Mouse (Mus musculus) neural tube, embryonic 14.5 days (tissue): ENCODE results near the gene Mtfr1l. TPM values are rescaled to one million over a fixed set of nuclear protein-coding genes. Genes with fewer than 3 reads are reported as not detected.

ENCODE experiments used
- ATAC-seq: fragments of 200-750 bp; cut with Nextera tagmentation; 2 replicates; pipeline ENCODE4 v1.8.0; 2017; ENCODE audit warnings: low read depth, mild to moderate bottlenecking, moderate TSS enrichment, moderate library complexity
- H3K27ac ChIP-seq: fragments of 300-500 bp; sonication (generic); 2 replicates; pipeline ENCODE4 v1.5.1; 2014; ENCODE audit warnings: low read depth, mild to moderate bottlenecking, control low read depth, low read length, moderate library complexity, mixed read lengths
- H3K27me3 ChIP-seq: fragments of 300-500 bp; sonication (generic); 2 replicates; pipeline ENCODE4 v1.6.1; 2014; ENCODE audit warnings: low read length; ENCODE audit not compliant: control insufficient read depth, insufficient read depth
- H3K36me3 ChIP-seq: fragments of 300-500 bp; sonication (generic); 2 replicates; pipeline ENCODE4 v1.6.1; 2014; ENCODE audit warnings: low read length, mixed read lengths; ENCODE audit not compliant: control insufficient read depth, insufficient read depth
- H3K4me1 ChIP-seq: fragments of 300-500 bp; sonication (generic); 2 replicates; pipeline ENCODE4 v1.6.1; 2014; ENCODE audit warnings: low read length; ENCODE audit not compliant: control insufficient read depth, insufficient read depth
- H3K4me2 ChIP-seq: fragments of 300-500 bp; sonication (generic); 2 replicates; pipeline ENCODE4 v1.6.1; 2014; ENCODE audit warnings: mild to moderate bottlenecking, low read depth, low read length, control low read depth
- H3K4me3 ChIP-seq: fragments of 300-500 bp; sonication (generic); 2 replicates; pipeline ENCODE4 v1.5.1; 2014; ENCODE audit warnings: low read depth, low read length, control low read depth, mixed read lengths
- H3K9ac ChIP-seq: fragments of 300-500 bp; sonication (generic); replicated peaks from 2 replicates; pipeline ENCODE4 v1.6.1; 2014; ENCODE audit warnings: low read depth, mild to moderate bottlenecking, control low read depth, low read length, mixed read lengths
- H3K9me3 ChIP-seq: fragments of 300-500 bp; sonication (generic); 2 replicates; pipeline ENCODE4 v1.6.1; 2016; ENCODE audit warnings: low read length; ENCODE audit not compliant: control insufficient read depth
- WGBS: fragments of 180-500 bp; shearing (Covaris S2); extraction: QIAGEN DNeasy Blood & Tissue Kit; methylation state at CpG from one replicate; pipeline ENCODE4 v1.1.7; 2014; 5-methylcytosine and 5-hydroxymethylcytosine counted together
- microRNA-seq: library from miRNA; unstranded; fragments of <30 nt; microRNA quantifications from one replicate; pipeline ENCODE4, GENCODE M21; 2016
- polyA plus RNA-seq: library from polyadenylated mRNA; unstranded; fragments of >200 nt; fragmentation: Nextera tagmentation; extraction: Ambion mirVana; gene quantifications from 2 replicates; pipeline ENCODE4 v1.2.1, GENCODE M21; 2014

Gene Mtfr1l
- polyA plus RNA-seq, 1 experiment from 2014 or later: 199 TPM

DNA sequence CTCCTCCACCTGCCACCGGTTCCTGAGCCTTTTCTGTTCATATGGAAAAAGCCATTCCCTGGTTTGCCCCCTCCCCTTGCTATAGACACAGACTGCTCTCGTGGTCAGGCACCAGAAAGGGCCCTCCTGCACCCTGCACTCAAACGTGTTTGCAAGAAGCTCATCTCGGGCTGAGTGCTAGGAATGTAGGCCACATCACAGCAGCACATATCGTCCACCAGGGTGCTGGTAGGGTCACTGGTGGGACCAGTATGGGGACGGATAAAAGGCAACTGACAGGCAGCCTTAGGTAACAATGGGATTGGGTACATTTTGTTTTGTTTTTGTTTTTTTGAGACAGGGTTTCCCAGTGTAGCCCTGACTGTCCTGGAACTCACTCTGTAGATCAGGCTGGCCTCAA is 53.9 kb downstream of the Mtfr1l start:
- Histone ChIP-seq H3K4me2 (no peak overlapping the region), H3K27me3 (no peaks in the 10 kb centered on the region), H3K9me3 (no peaks in the 10 kb centered on the region), H3K4me3 (no peak overlapping the region), H3K9ac (no peak overlapping the region), H3K27ac (no peak overlapping the region), H3K36me3 (peaks cover 8% of the 10 kb centered on the region), H3K4me1 (peaks cover 5% of the 10 kb centered on the region; the same call in 1 of the 2 replicates)
- ATAC-seq: no peak
- 64% methylated on average over 6 of the region's 6 CpGs for WGBS

GRCm38 (mm10) chr4:134480864-134481263 is 54.3 kb downstream of the Mtfr1l start:
- Histone ChIP-seq H3K4me2 (no peak overlapping the region), H3K27me3 (no peaks in the 10 kb centered on the region), H3K36me3 (peaks cover 8% of the 10 kb centered on the region), H3K4me1 (peaks cover 5% of the 10 kb centered on the region; the same call in 1 of the 2 replicates), H3K4me3 (no peak overlapping the region), H3K27ac (no peak overlapping the region), H3K9me3 (no peaks in the 10 kb centered on the region), H3K9ac (no peak overlapping the region)
- 25% methylated on average over 6 of the region's 6 CpGs for WGBS
- ATAC-seq: 0 out of 2 replicates have a peak, but pooled peaks have one; percentile 25

- no peak overlapping the region for H3K9ac ChIP-seq
- no peak overlapping the region for H3K4me3 ChIP-seq
- no peak for ATAC-seq
- H3K4me1 ChIP-seq: peaks cover 5% of the 10 kb centered on the region; the same call in 1 of the 2 replicates
- no peak overlapping the region for H3K27ac ChIP-seq
- no peaks in the 10 kb centered on the region for H3K27me3 ChIP-seq
- peaks cover 12% of the 10 kb centered on the region for H3K36me3 ChIP-seq
- H3K9me3 ChIP-seq: no peaks in the 10 kb centered on the region
- WGBS: 85% methylated on average over 4 of the region's 4 CpGs
- H3K4me2 ChIP-seq: no peak overlapping the region
These were observed 55.3 kb downstream of the Mtfr1l start for GRCm38 (mm10) chr4:134479839-134480238.

DNA sequence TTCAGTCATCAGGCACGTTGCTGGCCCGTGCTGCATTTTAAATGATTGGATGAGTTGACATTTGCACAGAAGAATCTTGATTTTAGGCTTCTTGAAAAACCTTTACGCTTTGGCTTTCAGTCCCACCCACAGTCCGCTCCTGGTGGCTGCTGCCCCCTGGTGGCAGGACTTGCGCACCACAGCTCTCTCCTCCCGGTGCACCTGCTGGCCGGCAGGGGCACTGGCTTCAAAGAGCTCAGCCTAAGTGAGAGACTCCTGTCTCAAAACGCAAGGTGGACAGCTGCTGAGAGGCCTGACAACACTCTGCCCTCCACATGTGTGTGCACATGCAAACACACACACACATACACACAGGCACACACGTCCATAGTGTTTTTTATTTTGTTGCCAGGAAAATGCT is 57.2 kb downstream of the Mtfr1l start:
- peaks cover 13% of the 10 kb centered on the region for H3K4me1 ChIP-seq
- no peak overlapping the region for H3K4me3 ChIP-seq
- H3K9ac ChIP-seq: no peak overlapping the region; the same call in 1 of the 2 replicates
- H3K9me3 ChIP-seq: no peaks in the 10 kb centered on the region
- no peaks in the 10 kb centered on the region for H3K27me3 ChIP-seq
- 4% methylated on average over 9 of the region's 9 CpGs for WGBS
- H3K36me3 ChIP-seq: peaks cover 25% of the 10 kb centered on the region
- ATAC-seq: peak; percentile 62
- peak overlapping the region; percentile 39 for H3K27ac ChIP-seq
- no peak overlapping the region for H3K4me2 ChIP-seq

DNA sequence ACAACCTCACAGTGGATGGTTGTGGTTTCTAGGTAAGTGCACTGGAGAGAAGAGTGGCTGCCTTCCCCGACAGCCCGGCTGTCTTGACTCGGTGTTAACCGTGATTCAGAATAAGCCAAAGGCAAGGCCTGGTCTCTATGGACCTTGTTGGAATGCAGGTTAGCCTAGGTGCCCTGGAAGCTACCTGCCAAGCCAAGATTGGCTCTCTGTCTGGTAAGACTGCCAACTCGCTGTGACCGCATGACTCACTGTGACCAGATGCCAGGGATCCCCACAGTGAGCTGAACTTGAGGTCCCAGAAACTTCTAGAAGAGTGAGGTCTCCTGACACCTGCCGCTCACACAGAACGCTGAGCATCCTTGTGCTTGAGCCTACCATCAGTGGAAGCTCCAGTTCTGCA is 58.3 kb downstream of the Mtfr1l start:
- H3K4me1 ChIP-seq: peaks cover 24% of the 10 kb centered on the region
- H3K27me3 ChIP-seq: no peaks in the 10 kb centered on the region
- H3K9ac ChIP-seq: no peak overlapping the region
- ATAC-seq: no peak
- WGBS: 81% methylated on average over 8 of the region's 8 CpGs
- H3K4me3 ChIP-seq: no peak overlapping the region
- no peaks in the 10 kb centered on the region for H3K9me3 ChIP-seq
- H3K4me2 ChIP-seq: no peak overlapping the region
- H3K27ac ChIP-seq: 0 out of 2 replicates have a peak overlapping the region, but pooled peaks have one; percentile 23
- H3K36me3 ChIP-seq: peaks cover 36% of the 10 kb centered on the region

Small RNAs within 50 kb of the gene (microRNA-seq; reads per million reads assigned to microRNA genes)
- not detected for gene Mir6403

Other genes starting within 250 kb of the Mtfr1l start
- 38.5 and 43.9 TPM in 2 replicates for gene Pdik1l, start 247.5 kb downstream of the Mtfr1l start, polyA plus RNA-seq
- 0.39 and 0.50 TPM in 2 replicates for gene Trim63, start 220.3 kb downstream of the Mtfr1l start, polyA plus RNA-seq
- 0.10 and 0.16 TPM in 2 replicates for gene Slc30a2, start 192.2 kb downstream of the Mtfr1l start, polyA plus RNA-seq
- 0.31 and 0.53 TPM in 2 replicates for gene Extl1, start 151.5 kb downstream of the Mtfr1l start, polyA plus RNA-seq
- 7.7 and 7.8 TPM in 2 replicates for gene Pafah2, start 139.1 kb downstream of the Mtfr1l start, polyA plus RNA-seq
- 5,364 and 5,581 TPM in 2 replicates for gene Stmn1, start 67.1 kb downstream of the Mtfr1l start, polyA plus RNA-seq
- 9.8 and 13.7 TPM in 2 replicates for gene Paqr7, start 38.7 kb downstream of the Mtfr1l start, polyA plus RNA-seq
- 0.43 and 0.76 TPM in 2 replicates for gene Aunip, start 24.4 kb downstream of the Mtfr1l start, polyA plus RNA-seq
- 11.2 and 12.1 TPM in 2 replicates for gene Selenon, start 16.8 kb upstream of the Mtfr1l start, polyA plus RNA-seq
- 5.6 and 7.3 TPM in 2 replicates for gene Man1c1, start 168.9 kb upstream of the Mtfr1l start, polyA plus RNA-seq
- 0.70 and 3.0 TPM in 2 replicates for gene Ldlrap1, start 232.6 kb upstream of the Mtfr1l start, polyA plus RNA-seq